Mouse (Mus musculus) thymus, adult 2 months (tissue): ENCODE measurements around the gene Cpm.

Experiments used
- CTCF ChIP-seq: fragments of 200-500 bp; IDR thresholded peaks from 2 replicates; pipeline ENCODE4 v1.5.1; 2012; ENCODE audit warnings: mild to moderate bottlenecking, control low read depth, low read length, moderate library complexity, borderline replicate concordance; ENCODE audit not compliant: control insufficient read depth, poor library complexity, insufficient read depth; ENCODE audit errors: extremely low read depth
- POLR2A ChIP-seq: fragments of 200-500 bp; IDR thresholded peaks from 2 replicates; pipeline ENCODE4 v1.6.1; 2012; ENCODE audit warnings: mild to moderate bottlenecking, low read length, control low read depth, moderate library complexity; ENCODE audit not compliant: control insufficient read depth, poor library complexity, insufficient read depth; ENCODE audit errors: extremely low read depth

GRCm38 (mm10) chr10:117692173-117692572 is 62.9 kb downstream of the Cpm start:
- TF ChIP-seq CTCF, result no peak
- no peak for TF ChIP-seq POLR2A
